Mouse (Mus musculus) liver, embryonic 13.5 days (tissue): ENCODE data around the gene Prdm9. TPM values are rescaled to one million over a fixed set of nuclear protein-coding genes. Genes with fewer than 3 reads are reported as not detected.

Experiments
- polyA plus RNA-seq: library from polyadenylated mRNA; unstranded; fragments of >200 nt; fragmentation: Nextera tagmentation; extraction: Ambion mirVana; gene quantifications from 2 replicates; pipeline ENCODE4 v1.2.1, GENCODE M21; 2015

Gene Prdm9
- polyA plus RNA-seq, 1 experiment from 2014 or later: 0.55 TPM

Other genes starting within 250 kb of the Prdm9 start
- gene Dll1, start 187.5 kb downstream of the Prdm9 start, polyA plus RNA-seq: 1.1 and 1.3 TPM in 2 replicates
- 6.3 and 7.3 TPM in 2 replicates for gene Fam120b, start 168.2 kb downstream of the Prdm9 start, polyA plus RNA-seq
- 177 and 180 TPM in 2 replicates for gene Psmb1, start 64.6 kb downstream of the Prdm9 start, polyA plus RNA-seq
- gene Tbp, start 64.5 kb downstream of the Prdm9 start, polyA plus RNA-seq: 21.8 and 26.4 TPM in 2 replicates
- 31.9 and 35.4 TPM in 2 replicates for gene Pdcd2, start 37.1 kb downstream of the Prdm9 start, polyA plus RNA-seq
- 16.8 and 20.5 TPM in 2 replicates for gene Chd1, start 140.6 kb upstream of the Prdm9 start, polyA plus RNA-seq